Mouse (Mus musculus) mouse embryonic stem cell (cell line): Measurements from ENCODE around the gene Fgfr2.

Experiments
- in situ Hi-C, 2 experiments: fragments of 300-500 bp; cut with MboI; formaldehyde crosslinking; loops; 1 replicate in 1 of 2; 3 replicates in 1 of 2; pipeline ENCODE4 v1.14.3; 2019 to 2020; ENCODE audit warnings: low sequenced_read_pairs in 2 of 2, low pct_unique_long_range_greater_than_20kb in 1 of 2, mixed read lengths in 1 of 2; ENCODE audit not compliant: unreplicated experiment in 1 of 2

The Fgfr2 gene

DNA sequence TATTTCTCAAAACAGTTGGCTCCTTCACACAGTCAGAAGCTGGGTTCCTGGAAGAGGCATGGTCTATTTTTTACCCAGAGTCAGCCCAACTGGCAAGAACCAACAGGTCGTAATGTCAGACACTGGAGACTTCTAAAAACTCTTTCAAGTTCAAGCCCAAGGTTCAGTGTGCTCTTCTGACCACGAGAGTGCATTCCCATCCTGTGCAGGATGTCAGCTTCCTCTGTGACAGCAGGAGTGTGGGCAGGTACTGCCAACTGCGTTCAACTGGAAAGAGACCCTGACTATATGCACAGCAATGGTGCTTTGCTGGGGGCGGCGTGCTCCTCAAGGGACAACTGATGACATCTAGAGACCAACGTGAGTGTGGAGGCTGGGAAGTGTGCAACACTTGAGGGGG lies 1034.5 kb downstream of the Fgfr2 start:
- in situ Hi-C loops = no loop called here

- in situ Hi-C loops = no loop called here
Measured at GRCm38 (mm10) chr7:132088181-132088580, 1035.0 kb downstream of the Fgfr2 start.

DNA sequence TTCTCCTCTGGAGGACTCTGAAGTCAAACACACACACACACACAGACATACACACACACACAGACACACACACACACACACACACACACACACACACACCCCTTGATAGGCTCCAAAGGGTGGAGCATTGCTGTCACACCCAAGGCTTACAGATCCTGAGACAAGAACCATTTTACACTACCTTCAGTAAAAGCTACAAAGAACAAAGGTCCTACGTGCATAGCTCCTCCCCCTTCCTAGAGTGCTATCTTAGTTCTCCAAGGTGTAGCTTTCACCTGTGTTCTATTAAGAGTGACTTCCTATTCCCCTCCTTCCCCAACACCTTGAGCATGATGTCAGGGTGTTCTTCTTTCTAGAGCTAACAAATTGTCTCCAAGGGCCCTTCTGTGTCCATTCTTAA lies 1047.3 kb downstream of the Fgfr2 start:
- in situ Hi-C loops = no loop called here

- in situ Hi-C loops = no loop called here
Measured at GRCm38 (mm10) chr7:132074503-132074902, 1048.6 kb downstream of the Fgfr2 start.

DNA sequence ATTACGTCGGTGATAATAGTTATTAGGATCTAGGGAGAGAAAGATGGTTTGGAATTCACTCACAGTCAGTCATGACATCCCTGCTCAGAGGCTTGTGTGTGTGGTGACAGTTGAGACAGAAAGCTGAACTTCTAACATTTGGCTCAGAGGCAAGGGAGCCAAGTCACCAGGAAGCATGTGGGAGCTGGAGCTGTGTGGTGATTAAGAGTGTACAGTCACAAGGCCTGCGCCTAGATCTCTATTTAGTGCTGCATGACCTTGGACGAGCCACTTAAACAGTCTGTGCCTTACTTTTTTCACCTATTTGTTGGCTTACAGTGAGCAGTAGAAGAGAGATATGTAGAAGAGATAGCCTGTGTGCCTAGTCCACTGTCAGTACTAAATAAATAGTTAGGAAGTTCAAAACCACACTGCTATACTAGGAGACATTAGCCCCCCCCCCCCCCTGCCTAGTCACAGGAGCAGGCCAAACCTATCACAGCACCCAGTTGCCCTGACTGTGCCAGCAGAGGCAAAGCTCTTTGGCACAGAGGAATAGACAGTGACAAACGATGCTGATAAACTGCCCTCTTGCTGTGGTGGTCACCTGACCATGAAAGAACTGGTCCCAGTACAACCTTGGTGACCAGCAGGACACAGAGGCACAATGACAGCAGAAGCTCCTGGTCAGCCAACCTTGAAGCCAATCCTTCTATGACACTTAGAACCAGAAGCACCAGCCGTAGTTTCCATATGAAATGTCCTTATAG lies 1052.1 kb downstream of the Fgfr2 start:
- in situ Hi-C loops = no loop called here

DNA sequence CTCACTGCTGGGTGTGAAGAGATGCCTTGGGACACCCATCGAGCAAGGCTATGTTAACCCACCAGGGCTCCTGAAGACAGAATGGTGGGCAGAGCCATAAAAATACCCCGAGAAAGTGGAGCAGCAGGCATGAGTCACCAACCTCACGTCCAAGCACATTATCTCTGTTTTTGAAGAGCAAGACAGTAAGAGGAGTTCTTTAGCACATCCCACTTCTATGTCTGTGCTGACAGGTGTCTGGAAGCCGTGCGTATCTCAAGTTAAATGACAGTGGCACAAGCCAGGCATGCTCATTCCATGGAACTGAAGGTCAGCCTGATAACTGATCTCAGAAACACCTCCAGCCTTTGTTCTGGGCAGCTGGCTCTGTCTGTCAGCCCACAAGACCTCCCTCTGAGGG lies 1055.2 kb downstream of the Fgfr2 start:
- in situ Hi-C loops = no loop called here

- in situ Hi-C loops = no loop called here
Measured at GRCm38 (mm10) chr7:132067511-132067910, 1055.6 kb downstream of the Fgfr2 start.

GRCm38 (mm10) chr7:132060116-132060515 lies 1063.0 kb downstream of the Fgfr2 start:
- in situ Hi-C loops = no loop called here

DNA sequence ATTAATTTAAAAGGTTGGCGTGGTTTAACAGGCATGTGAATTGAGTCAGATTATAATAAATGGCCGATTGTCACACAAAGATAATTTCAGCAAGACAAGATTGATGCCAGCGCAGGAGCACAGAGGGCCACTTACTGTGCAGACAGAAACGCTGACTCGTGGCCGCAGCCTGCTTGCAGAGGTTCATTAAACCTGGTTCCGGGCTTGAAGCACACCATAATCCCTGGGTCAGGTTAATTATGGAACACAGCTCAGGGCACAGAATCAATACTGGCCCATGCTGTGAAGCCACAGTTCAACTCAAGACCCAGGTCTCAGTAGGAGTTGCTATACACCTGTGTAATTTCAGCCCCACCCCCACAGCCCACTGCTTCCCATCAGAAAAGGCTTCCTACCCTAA lies 1066.6 kb downstream of the Fgfr2 start:
- in situ Hi-C loops = no loop called here

- in situ Hi-C loops = no loop called here
Measured at GRCm38 (mm10) chr7:132046662-132047061, 1076.5 kb downstream of the Fgfr2 start.

- in situ Hi-C loops = no loop called here
Measured at GRCm38 (mm10) chr7:132031940-132032531, 1091.1 kb downstream of the Fgfr2 start.

DNA sequence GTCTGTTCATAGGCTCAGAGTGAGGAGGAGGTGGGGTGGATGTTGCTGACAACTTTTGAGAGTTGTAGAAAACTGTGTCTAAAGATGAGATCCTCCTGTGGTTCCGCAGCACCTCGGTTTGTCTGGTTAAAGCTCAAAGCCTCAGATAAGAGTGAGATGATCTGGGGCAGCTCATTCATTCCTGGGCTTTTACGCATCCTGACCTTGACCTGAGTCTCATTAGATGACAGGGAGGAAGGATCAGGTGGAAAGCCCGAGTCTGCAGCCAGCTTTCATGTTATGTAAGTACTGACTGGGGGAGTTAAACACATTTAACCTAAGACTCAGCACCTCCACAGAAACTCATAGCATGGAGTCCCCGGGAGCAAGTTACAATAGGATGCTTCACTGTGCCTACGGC lies 1096.5 kb downstream of the Fgfr2 start:
- in situ Hi-C loops = no loop called here

- in situ Hi-C loops = no loop called here
Measured at GRCm38 (mm10) chr7:132025591-132025990, 1097.6 kb downstream of the Fgfr2 start.

DNA sequence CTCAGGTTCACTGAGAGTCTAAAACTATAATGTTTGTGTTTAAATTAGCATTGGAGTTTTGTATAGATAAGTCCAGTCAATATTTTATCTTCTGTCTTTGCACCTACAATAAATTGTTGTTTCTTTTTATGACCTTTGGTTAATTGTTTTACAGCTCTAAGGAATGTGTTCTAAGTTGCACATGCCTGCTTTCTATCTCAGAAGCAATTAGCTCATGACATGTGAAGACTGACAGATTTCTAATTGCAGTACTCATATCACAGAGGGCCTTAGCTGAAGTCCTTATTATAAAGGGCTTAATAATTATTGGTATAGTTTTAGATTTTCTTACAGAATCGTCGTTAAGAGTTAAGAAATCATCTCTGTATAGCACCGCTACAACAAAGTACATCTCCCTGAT lies 1107.2 kb downstream of the Fgfr2 start:
- in situ Hi-C loops = no loop called here

DNA sequence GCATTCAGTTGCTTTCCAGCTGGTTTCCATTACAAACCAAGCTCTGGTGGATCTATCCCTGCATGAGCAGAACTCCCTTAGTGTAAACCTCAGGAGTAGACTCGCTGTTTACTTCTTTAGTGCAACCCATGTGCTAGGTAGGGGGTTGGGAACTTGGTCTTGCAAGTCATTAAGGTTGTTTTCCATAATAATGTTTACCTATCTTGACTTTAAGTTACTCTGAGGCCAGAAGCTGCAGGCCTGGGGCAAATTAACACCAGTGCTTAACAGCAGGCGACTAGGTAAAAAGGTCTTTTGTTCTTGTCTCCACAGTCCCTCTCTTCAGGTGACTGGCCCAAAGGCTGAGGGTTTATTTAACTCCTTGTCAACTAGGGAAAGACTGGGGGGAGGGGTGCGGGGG lies 1108.0 kb downstream of the Fgfr2 start:
- in situ Hi-C loops = no loop called here

GRCm38 (mm10) chr7:132013970-132014369 lies 1109.2 kb downstream of the Fgfr2 start:
- in situ Hi-C loops = no loop called here

DNA sequence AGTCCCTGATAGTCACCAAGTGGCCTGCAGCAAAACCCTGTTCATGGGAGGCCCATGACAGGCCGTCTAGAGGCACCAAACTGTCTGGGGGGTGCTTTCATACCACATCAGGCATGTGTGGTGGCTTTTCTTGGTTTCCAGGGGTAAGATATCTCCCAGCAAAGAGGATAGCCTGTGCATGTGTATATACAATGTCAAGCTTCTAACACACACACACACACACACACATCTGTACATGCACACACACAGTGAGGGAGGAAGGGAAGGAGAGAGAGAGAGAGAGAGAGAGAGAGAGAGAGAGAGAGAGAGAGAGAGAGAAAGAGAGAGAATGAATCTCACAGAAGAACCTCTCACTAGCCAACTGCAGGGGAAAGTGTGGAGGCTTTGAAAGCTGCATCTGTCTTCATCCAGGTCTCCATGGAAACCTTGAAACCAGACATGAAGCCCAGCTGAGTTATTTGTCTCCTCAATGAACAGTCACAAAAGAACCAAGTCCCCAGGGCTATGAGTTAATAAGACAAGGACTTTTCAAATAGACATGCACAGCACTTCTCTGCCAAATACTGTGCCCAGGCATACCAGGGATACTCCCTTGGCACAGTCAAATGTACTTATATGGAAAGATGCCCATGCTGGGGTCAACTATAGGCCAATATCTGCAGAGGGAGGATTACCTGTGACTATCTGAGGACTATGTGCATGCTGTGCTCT lies 1110.0 kb downstream of the Fgfr2 start:
- in situ Hi-C loops = no loop called here

- in situ Hi-C loops = no loop called here
Measured at GRCm38 (mm10) chr7:132009002-132009401, 1114.1 kb downstream of the Fgfr2 start.

DNA sequence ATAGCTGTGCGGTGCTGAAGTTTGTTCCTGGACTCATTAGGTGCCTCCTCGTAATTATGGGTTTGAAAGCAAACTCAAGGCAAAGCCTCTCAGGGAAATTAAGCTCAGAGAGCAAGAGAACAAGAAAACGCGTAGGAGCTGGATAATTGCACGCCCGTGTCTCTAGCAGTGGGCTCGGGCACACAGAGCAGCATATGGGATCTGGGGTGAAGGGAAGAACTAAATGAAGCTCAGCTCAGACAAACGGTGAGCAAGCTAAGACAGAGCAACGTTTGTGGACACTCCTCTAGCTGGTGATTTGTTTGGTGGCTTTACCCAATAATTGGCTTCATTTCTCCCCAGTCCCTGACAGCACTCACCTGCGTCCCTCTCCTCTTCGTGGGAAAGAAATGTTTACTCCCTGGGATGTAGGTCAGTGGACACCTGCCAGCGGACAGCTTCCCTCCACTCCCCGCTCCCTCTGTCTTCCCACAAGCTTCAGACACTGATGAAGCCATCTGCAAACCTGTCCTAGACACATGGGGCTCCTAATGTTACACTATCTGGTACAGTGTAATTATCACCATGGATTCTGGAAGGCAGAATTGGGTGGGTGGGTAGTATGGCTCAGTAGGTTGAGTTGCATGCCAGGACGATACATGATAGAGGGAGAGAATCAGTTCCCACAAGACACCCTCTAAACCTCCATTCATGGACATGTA lies 1117.0 kb downstream of the Fgfr2 start:
- in situ Hi-C loops = no loop called here
